Mouse (Mus musculus): ENCODE data around the gene Fpr3. TPM values are rescaled to one million over a fixed set of nuclear protein-coding genes. Genes with fewer than 3 reads are reported as not detected.
"Not testable (repeated sequence)": the region's sequence is repeated elsewhere in the genome, so short reads cannot be mapped to it uniquely, and the experiment has no call there.

Gene Fpr3
- polyA plus RNA-seq, 1 experiment = not detected

GRCm38 (mm10) chr17:17917376-17917775, 29.7 kb downstream of the Fpr3 start:
- H3K27ac ChIP-seq (ENCODE audit: insufficient read depth, low read depth, low read length) = no peak overlapping the region
- no peaks in the 10 kb centered on the region for H3K4me1 ChIP-seq (ENCODE audit: control insufficient read depth, insufficient read depth, low read length)
- no peak overlapping the region for H3K4me3 ChIP-seq (ENCODE audit: insufficient read depth, low read length)
- TF ChIP-seq CTCF (IDR thresholded peaks at IDR 0.05; ENCODE audit: low read depth, low read length) (no peak), POLR2A (IDR thresholded peaks at IDR 0.05; ENCODE audit: borderline replicate concordance, low read depth, low read length) (no peak)

DNA sequence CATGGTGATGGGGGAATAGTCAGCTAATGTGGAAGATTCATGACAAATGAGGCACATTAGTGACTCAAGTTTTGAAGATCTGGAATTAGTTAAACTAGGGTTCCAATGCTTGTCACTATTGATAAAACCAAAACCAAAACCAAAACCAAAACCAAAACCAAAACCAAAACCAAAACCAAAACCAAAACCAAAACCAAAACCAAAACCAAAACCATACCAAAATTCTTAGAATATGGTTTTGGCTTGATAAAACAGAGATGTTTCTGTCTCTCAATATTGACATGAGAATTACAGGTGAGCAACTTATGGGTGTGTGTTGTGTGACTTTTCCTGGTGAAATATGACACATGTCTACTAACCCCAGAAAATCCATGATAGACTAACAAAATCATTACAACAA, 30.1 kb downstream of the Fpr3 start:
- H3K4me3 ChIP-seq (ENCODE audit: insufficient read depth, low read length) = no peak overlapping the region
- TF ChIP-seq POLR2A (IDR thresholded peaks at IDR 0.05; ENCODE audit: borderline replicate concordance, low read depth, low read length) = no peak
- TF ChIP-seq CTCF (IDR thresholded peaks at IDR 0.05; ENCODE audit: low read depth, low read length) = no peak
- H3K27ac ChIP-seq (ENCODE audit: insufficient read depth, low read depth, low read length) = no peak overlapping the region
- H3K4me1 ChIP-seq (ENCODE audit: control insufficient read depth, insufficient read depth, low read length) = no peaks in the 10 kb centered on the region

DNA sequence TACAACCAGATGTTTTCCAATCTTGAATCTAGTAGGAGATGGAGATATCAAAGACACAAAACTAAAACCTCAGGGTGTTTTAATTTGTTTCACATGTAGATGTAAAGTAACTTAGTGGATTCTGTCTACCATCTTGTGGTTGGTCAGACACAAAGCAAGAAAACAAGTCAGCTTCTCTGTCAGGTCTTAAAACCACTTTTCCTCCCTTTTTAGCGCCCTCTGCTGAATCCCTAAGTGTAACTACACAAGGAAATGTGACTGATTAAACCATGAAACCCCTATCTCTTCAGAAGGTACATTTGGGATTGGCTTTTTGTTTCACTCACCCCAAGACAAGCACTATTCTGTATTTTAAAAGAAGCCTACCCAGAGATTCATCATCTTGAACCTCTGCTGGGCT, 85.8 kb downstream of the Fpr3 start:
- TF ChIP-seq POLR2A (IDR thresholded peaks at IDR 0.05; ENCODE audit: borderline replicate concordance, low read depth, low read length) (no peak), CTCF (IDR thresholded peaks at IDR 0.05; ENCODE audit: low read depth, low read length) (no peak)
- Histone ChIP-seq H3K4me3 (ENCODE audit: insufficient read depth, low read length) (no peak overlapping the region), H3K27ac (ENCODE audit: insufficient read depth, low read depth, low read length) (no peak overlapping the region), H3K4me1 (ENCODE audit: control insufficient read depth, insufficient read depth, low read length) (no peaks in the 10 kb centered on the region)

DNA sequence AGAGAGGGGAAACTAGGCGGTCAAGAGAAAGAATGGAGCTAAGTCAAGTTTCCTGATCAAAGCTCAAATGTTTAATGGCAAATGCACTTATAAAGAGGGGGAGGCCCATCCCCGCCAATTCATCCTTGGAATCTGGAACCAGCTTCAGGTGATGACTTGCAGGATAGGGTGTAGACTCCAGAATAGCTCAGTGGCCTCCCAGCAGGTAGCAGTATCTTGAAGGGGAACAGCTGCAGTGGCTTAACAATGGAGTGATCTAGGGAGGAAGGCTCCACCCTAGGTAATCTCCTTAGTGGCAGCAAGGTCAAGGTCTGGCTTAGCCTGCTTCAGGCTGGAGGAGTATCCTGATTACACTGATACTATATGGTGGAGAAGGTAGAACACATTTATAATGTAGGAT, 93.6 kb downstream of the Fpr3 start:
- H3K4me1 ChIP-seq (ENCODE audit: control insufficient read depth, insufficient read depth, low read length); H3K4me3 ChIP-seq (ENCODE audit: insufficient read depth, low read length); H3K27ac ChIP-seq (ENCODE audit: insufficient read depth, low read depth, low read length): not testable (repeated sequence)

- TF ChIP-seq POLR2A (IDR thresholded peaks at IDR 0.05; ENCODE audit: borderline replicate concordance, low read depth, low read length) (no peak), CTCF (IDR thresholded peaks at IDR 0.05; ENCODE audit: low read depth, low read length) (no peak)
- Histone ChIP-seq H3K4me3 (ENCODE audit: insufficient read depth, low read length) (no peak overlapping the region), H3K4me1 (ENCODE audit: control insufficient read depth, insufficient read depth, low read length) (no peaks in the 10 kb centered on the region), H3K27ac (ENCODE audit: insufficient read depth, low read depth, low read length) (no peak overlapping the region)
Observed at GRCm38 (mm10) chr17:18004752-18005151, 117.1 kb downstream of the Fpr3 start.

Other genes with a start within 250 kb of the Fpr3 start
- not detected in 2 replicates for gene Vmn2r90, start 184.1 kb upstream of the Fpr3 start, polyA plus RNA-seq (2012; ENCODE audit: insufficient read depth, insufficient read length, missing spikeins)
- gene Spaca6, start 60.7 kb upstream of the Fpr3 start, polyA plus RNA-seq (2012; ENCODE audit: insufficient read depth, insufficient read length, missing spikeins) = 110 and 127 TPM in 2 replicates
- gene Has1, start 32.6 kb upstream of the Fpr3 start, polyA plus RNA-seq (2012; ENCODE audit: insufficient read depth, insufficient read length, missing spikeins) = not detected in 2 replicates
- gene Fpr1, start 3.9 kb upstream of the Fpr3 start, polyA plus RNA-seq (2012; ENCODE audit: insufficient read depth, insufficient read length, missing spikeins) = 17.9 and 19.5 TPM in 2 replicates
- gene Fpr2, start within 50 bp of the Fpr3 start, polyA plus RNA-seq (2012; ENCODE audit: insufficient read depth, insufficient read length, missing spikeins) = 54.1 and 56.6 TPM in 2 replicates
- gene Fpr-rs4, start 133.9 kb downstream of the Fpr3 start, polyA plus RNA-seq (2012; ENCODE audit: insufficient read depth, insufficient read length, missing spikeins) = not detected in 2 replicates
- not detected in 2 replicates for gene Vmn2r124, start 161.6 kb downstream of the Fpr3 start, polyA plus RNA-seq (2012; ENCODE audit: insufficient read depth, insufficient read length, missing spikeins)
- not detected in 2 replicates for gene Vmn2r91, start 197.2 kb downstream of the Fpr3 start, polyA plus RNA-seq (2012; ENCODE audit: insufficient read depth, insufficient read length, missing spikeins)

Measured in bone marrow macrophage, adult 2 months (primary cell).